Mouse (Mus musculus): ENCODE results near the gene Gm42878. TPM values are rescaled to one million over a fixed set of nuclear protein-coding genes. Genes with fewer than 3 reads are reported as not detected.
"Not testable (repeated sequence)": the region's sequence is repeated elsewhere in the genome, so short reads cannot be mapped to it uniquely, and the experiment has no call there.

Gene Gm42878
- polyA plus RNA-seq, 1 experiment = not detected

DNA sequence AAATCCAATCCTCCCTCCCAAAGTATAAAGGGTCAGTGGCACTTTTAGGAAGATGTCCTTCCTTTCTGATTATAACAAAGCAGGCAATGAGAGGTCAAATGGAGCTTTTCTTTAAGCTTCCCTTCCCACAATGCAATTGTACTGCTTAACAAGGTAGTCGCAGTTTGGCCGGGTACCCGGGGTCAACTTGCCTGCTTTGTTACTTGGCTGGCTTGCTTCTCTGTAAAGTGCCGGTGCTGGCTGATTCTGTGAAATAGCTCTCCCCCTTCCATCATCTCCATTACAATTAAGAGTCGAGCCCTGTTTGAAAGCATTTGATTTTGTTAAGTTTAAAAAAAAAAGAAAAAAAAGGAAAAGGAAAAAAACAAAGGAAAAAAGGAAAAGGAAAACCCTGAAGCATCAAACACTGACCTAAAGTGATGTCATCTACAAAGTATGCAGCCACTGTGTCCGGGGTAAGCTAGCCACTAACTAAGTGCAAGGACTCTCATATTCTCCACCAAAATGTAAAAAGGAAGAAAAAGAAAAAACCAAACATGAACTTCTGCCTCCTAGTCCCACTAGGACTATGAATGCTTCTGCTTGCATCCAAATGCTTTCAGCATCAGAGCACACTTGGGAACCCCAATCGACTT is 8.2 kb downstream of the Gm42878 start:
- no peak overlapping the region for H3K4me3 ChIP-seq (ENCODE audit: low read depth, low read length)
- TF ChIP-seq CTCF (IDR thresholded peaks at IDR 0.05; ENCODE audit: low read depth, low read length) = no peak
- 0 out of 2 replicates have a peak, but pooled peaks have one; percentile 40 for TF ChIP-seq EP300 (IDR thresholded peaks at IDR 0.05; ENCODE audit: insufficient read depth, low read depth, low read length)
- no peaks in the 10 kb centered on the region for H3K27me3 ChIP-seq (ENCODE audit: control insufficient read depth, insufficient read depth, low read length, poor library complexity, severe bottlenecking)
- H3K27ac ChIP-seq (ENCODE audit: insufficient read depth, low read length) = peak overlapping the region; percentile 86
- H3K4me1 ChIP-seq (ENCODE audit: control insufficient read depth, insufficient read depth, low read length) = peaks cover 4% of the 10 kb centered on the region
- H3K9me3 ChIP-seq (replicated peaks; ENCODE audit: control insufficient read depth, insufficient read depth, low read length, poor library complexity, severe bottlenecking) = no peaks in the 10 kb centered on the region
- peaks cover 16% of the 10 kb centered on the region for H3K36me3 ChIP-seq (ENCODE audit: control insufficient read depth, insufficient read depth, low read length, poor library complexity, severe bottlenecking)
- peak overlapping the region; percentile 1; the same call in 1 of the 2 replicates for H3K9ac ChIP-seq (ENCODE audit: low read depth, poor library complexity, severe bottlenecking)

GRCm38 (mm10) chr5:121535116-121535515 is 10.2 kb downstream of the Gm42878 start:
- TF ChIP-seq POLR2A (IDR thresholded peaks at IDR 0.05; ENCODE audit: insufficient read depth, low read length) = no peak
- TF ChIP-seq EP300 (IDR thresholded peaks at IDR 0.05; ENCODE audit: insufficient read depth, low read depth, low read length) = no peak
- no peak for TF ChIP-seq CTCF (IDR thresholded peaks at IDR 0.05; ENCODE audit: low read depth, low read length)
- H3K36me3 ChIP-seq (ENCODE audit: control insufficient read depth, insufficient read depth, low read length, poor library complexity, severe bottlenecking) = peaks cover 28% of the 10 kb centered on the region
- no peak overlapping the region for H3K9ac ChIP-seq (ENCODE audit: low read depth, poor library complexity, severe bottlenecking)
- peaks cover 4% of the 10 kb centered on the region for H3K4me1 ChIP-seq (ENCODE audit: control insufficient read depth, insufficient read depth, low read length)
- H3K4me3 ChIP-seq (ENCODE audit: low read depth, low read length) = no peak overlapping the region
- no peak overlapping the region for H3K27ac ChIP-seq (ENCODE audit: insufficient read depth, low read length)
- no peaks in the 10 kb centered on the region for H3K9me3 ChIP-seq (replicated peaks; ENCODE audit: control insufficient read depth, insufficient read depth, low read length, poor library complexity, severe bottlenecking)
- H3K27me3 ChIP-seq (ENCODE audit: control insufficient read depth, insufficient read depth, low read length, poor library complexity, severe bottlenecking) = no peaks in the 10 kb centered on the region

GRCm38 (mm10) chr5:121534521-121534920 is 10.8 kb downstream of the Gm42878 start:
- Histone ChIP-seq H3K4me3 (ENCODE audit: low read depth, low read length) (no peak overlapping the region), H3K9me3 (replicated peaks; ENCODE audit: control insufficient read depth, insufficient read depth, low read length, poor library complexity, severe bottlenecking) (no peaks in the 10 kb centered on the region), H3K36me3 (ENCODE audit: control insufficient read depth, insufficient read depth, low read length, poor library complexity, severe bottlenecking) (peaks cover 33% of the 10 kb centered on the region), H3K4me1 (ENCODE audit: control insufficient read depth, insufficient read depth, low read length) (peaks cover 4% of the 10 kb centered on the region), H3K27ac (ENCODE audit: insufficient read depth, low read length) (no peak overlapping the region), H3K9ac (ENCODE audit: low read depth, poor library complexity, severe bottlenecking) (no peak overlapping the region), H3K27me3 (ENCODE audit: control insufficient read depth, insufficient read depth, low read length, poor library complexity, severe bottlenecking) (no peaks in the 10 kb centered on the region)
- peak; percentile 42 for TF ChIP-seq CTCF (IDR thresholded peaks at IDR 0.05; ENCODE audit: low read depth, low read length)
- TF ChIP-seq POLR2A (IDR thresholded peaks at IDR 0.05; ENCODE audit: insufficient read depth, low read length) = no peak

DNA sequence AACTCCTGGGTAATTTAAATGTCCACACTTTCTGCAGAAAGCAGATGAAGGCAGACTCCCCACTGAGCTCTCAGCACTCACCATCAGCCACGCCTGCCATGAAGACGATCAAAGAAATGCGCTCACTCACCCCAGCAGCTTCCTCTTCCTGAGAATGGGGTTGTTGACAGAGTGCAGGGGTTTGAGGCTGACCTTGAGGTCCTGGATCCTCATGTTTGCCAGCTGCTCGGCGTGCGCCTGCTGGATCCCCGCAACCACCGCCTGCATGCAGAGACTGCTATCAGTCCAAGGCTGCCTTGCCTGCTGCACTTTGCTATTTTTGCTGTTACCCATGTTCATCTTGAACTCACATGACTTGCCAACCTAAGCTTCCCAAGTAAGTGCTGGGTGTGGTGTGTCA is 18.3 kb downstream of the Gm42878 start:
- TF ChIP-seq CTCF (IDR thresholded peaks at IDR 0.05; ENCODE audit: low read depth, low read length) = no peak
- no peak for TF ChIP-seq POLR2A (IDR thresholded peaks at IDR 0.05; ENCODE audit: insufficient read depth, low read length)
- TF ChIP-seq EP300 (IDR thresholded peaks at IDR 0.05; ENCODE audit: insufficient read depth, low read depth, low read length) = no peak
- peaks cover 53% of the 10 kb centered on the region for H3K36me3 ChIP-seq (ENCODE audit: control insufficient read depth, insufficient read depth, low read length, poor library complexity, severe bottlenecking)
- no peaks in the 10 kb centered on the region for H3K9me3 ChIP-seq (replicated peaks; ENCODE audit: control insufficient read depth, insufficient read depth, low read length, poor library complexity, severe bottlenecking)
- H3K27me3 ChIP-seq (ENCODE audit: control insufficient read depth, insufficient read depth, low read length, poor library complexity, severe bottlenecking) = no peaks in the 10 kb centered on the region
- no peak overlapping the region for H3K9ac ChIP-seq (ENCODE audit: low read depth, poor library complexity, severe bottlenecking)
- no peak overlapping the region for H3K4me3 ChIP-seq (ENCODE audit: low read depth, low read length)
- no peak overlapping the region for H3K27ac ChIP-seq (ENCODE audit: insufficient read depth, low read length)
- no peaks in the 10 kb centered on the region for H3K4me1 ChIP-seq (ENCODE audit: control insufficient read depth, insufficient read depth, low read length)

GRCm38 (mm10) chr5:121526526-121526925 is 18.8 kb downstream of the Gm42878 start:
- H3K27me3 ChIP-seq (ENCODE audit: control insufficient read depth, insufficient read depth, low read length, poor library complexity, severe bottlenecking) = no peaks in the 10 kb centered on the region
- no peaks in the 10 kb centered on the region for H3K4me1 ChIP-seq (ENCODE audit: control insufficient read depth, insufficient read depth, low read length)
- H3K9me3 ChIP-seq (replicated peaks; ENCODE audit: control insufficient read depth, insufficient read depth, low read length, poor library complexity, severe bottlenecking) = no peaks in the 10 kb centered on the region
- no peak overlapping the region for H3K27ac ChIP-seq (ENCODE audit: insufficient read depth, low read length)
- peaks cover 52% of the 10 kb centered on the region for H3K36me3 ChIP-seq (ENCODE audit: control insufficient read depth, insufficient read depth, low read length, poor library complexity, severe bottlenecking)
- H3K4me3 ChIP-seq (ENCODE audit: low read depth, low read length) = no peak overlapping the region
- H3K9ac ChIP-seq (ENCODE audit: low read depth, poor library complexity, severe bottlenecking) = no peak overlapping the region
- no peak for TF ChIP-seq EP300 (IDR thresholded peaks at IDR 0.05; ENCODE audit: insufficient read depth, low read depth, low read length)
- TF ChIP-seq CTCF (IDR thresholded peaks at IDR 0.05; ENCODE audit: low read depth, low read length) = no peak
- no peak for TF ChIP-seq POLR2A (IDR thresholded peaks at IDR 0.05; ENCODE audit: insufficient read depth, low read length)

DNA sequence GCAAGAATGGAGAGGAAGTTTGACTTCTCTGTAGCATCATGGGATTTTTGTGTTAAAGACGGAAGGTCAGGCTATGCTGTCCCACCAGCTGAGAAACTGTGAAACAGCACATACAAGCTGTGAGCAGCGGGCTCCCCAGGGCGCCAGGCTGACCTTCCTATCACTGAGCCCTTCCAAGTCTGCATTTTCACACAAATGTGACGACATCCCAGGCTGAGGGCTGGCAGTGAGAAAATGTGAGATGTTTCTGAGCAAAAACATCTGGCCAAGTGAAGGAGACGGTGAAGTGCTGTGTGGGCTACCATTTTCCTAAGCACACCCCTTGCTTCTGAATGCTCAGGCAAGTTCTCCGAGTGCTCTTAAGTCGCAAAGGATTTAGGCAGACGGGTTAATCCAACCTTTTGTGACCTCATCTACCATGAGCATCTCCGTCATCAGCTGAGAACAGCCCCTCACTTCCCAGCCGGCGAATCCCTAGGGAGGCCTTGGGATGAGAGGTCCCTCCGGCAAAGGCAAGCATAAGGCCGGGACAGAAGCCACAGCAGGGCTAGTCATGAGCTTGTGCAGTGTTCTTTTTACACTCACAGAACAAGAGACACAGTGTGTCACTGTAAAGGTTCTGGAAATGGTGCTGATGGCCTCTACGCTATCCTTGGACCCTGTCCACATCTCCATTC is 19.4 kb downstream of the Gm42878 start:
- TF ChIP-seq CTCF (IDR thresholded peaks at IDR 0.05; ENCODE audit: low read depth, low read length) (no peak), POLR2A (IDR thresholded peaks at IDR 0.05; ENCODE audit: insufficient read depth, low read length) (no peak), EP300 (IDR thresholded peaks at IDR 0.05; ENCODE audit: insufficient read depth, low read depth, low read length) (no peak)
- H3K27ac ChIP-seq (ENCODE audit: insufficient read depth, low read length) = no peak overlapping the region
- H3K9me3 ChIP-seq (replicated peaks; ENCODE audit: control insufficient read depth, insufficient read depth, low read length, poor library complexity, severe bottlenecking) = no peaks in the 10 kb centered on the region
- H3K9ac ChIP-seq (ENCODE audit: low read depth, poor library complexity, severe bottlenecking) = no peak overlapping the region
- peaks cover 46% of the 10 kb centered on the region for H3K36me3 ChIP-seq (ENCODE audit: control insufficient read depth, insufficient read depth, low read length, poor library complexity, severe bottlenecking)
- no peaks in the 10 kb centered on the region for H3K4me1 ChIP-seq (ENCODE audit: control insufficient read depth, insufficient read depth, low read length)
- H3K27me3 ChIP-seq (ENCODE audit: control insufficient read depth, insufficient read depth, low read length, poor library complexity, severe bottlenecking) = no peaks in the 10 kb centered on the region
- H3K4me3 ChIP-seq (ENCODE audit: low read depth, low read length) = no peak overlapping the region

DNA sequence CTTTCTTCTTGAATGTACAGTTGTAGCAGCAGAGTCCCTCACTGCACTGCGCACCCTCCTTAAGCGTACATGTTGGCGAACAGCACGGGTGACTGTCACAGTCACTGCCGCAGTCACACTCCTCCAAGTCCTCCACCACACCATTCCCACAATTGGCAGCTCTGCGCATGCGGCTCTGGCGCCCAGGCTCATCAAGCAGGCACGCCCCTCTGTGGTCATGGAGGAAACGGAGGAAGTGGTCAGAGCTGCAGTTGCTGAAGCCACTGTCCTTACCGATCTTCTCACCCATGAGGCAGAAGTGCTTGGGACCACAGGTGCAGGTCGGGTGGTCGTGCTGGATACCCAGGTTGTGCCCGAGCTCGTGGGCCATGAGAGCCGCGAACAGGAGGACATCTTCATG is 25.5 kb downstream of the Gm42878 start:
- H3K9me3 ChIP-seq (replicated peaks; ENCODE audit: control insufficient read depth, insufficient read depth, low read length, poor library complexity, severe bottlenecking); H3K36me3 ChIP-seq (ENCODE audit: control insufficient read depth, insufficient read depth, low read length, poor library complexity, severe bottlenecking); H3K4me3 ChIP-seq (ENCODE audit: low read depth, low read length); H3K27me3 ChIP-seq (ENCODE audit: control insufficient read depth, insufficient read depth, low read length, poor library complexity, severe bottlenecking); H3K9ac ChIP-seq (ENCODE audit: low read depth, poor library complexity, severe bottlenecking); H3K4me1 ChIP-seq (ENCODE audit: control insufficient read depth, insufficient read depth, low read length); H3K27ac ChIP-seq (ENCODE audit: insufficient read depth, low read length): not testable (repeated sequence)
